Mouse (Mus musculus) kidney, adult 2 months (tissue): ENCODE results near the gene Lrrc32.

ENCODE experiments used
- CTCF ChIP-seq: fragments of 200-500 bp; conservative IDR thresholded peaks from 2 replicates; pipeline ENCODE4 v1.5.1; 2011; ENCODE audit warnings: low read depth, mild to moderate bottlenecking, control low read depth, low read length, moderate library complexity, mixed read lengths; ENCODE audit not compliant: insufficient read depth, insufficient read length
- POLR2A ChIP-seq: fragments of 200-500 bp; IDR thresholded peaks from one replicate; pipeline ENCODE4 v1.6.1; 2011; ENCODE audit warnings: low read depth, low read length, control low read depth

- TF ChIP-seq CTCF (no peak), POLR2A (no peak)
These were observed 36.0 kb downstream of the Lrrc32 start for GRCm38 (mm10) chr7:98524869-98525699.
